Mouse (Mus musculus): ENCODE measurements around the gene Irf4.

Gene Irf4

DNA sequence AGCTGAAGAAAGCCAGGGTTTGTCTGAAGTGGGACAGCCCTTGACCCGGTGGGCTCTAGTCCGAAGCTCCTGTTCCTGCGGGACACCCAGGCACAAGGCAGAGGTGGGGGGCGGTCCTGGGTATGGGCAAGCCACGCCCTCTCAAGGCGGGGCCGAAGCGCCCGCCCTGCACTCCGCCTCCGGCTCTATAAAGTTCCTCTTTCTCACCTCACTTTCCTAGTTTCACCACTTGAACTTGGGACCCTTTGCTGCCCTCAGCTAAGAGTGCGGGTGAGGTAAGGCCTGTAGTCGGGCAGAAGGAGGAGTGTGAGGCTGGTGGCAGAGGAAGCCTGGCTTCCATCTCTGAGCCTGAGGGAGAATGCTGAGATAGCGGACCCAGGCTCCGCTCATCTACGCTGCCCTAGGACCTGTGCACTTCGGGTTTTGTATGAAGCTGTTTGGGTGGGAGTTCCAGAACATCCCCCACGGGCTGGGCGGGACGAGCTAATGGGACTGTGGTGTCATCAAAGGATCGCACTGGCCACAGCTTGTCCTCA lies at the start of gene Irf4:
TSS of gene Irf4 (plus strand) at position 206 of the 536 bp plus-strand sequence.
- no peak for DNase-seq

DNA sequence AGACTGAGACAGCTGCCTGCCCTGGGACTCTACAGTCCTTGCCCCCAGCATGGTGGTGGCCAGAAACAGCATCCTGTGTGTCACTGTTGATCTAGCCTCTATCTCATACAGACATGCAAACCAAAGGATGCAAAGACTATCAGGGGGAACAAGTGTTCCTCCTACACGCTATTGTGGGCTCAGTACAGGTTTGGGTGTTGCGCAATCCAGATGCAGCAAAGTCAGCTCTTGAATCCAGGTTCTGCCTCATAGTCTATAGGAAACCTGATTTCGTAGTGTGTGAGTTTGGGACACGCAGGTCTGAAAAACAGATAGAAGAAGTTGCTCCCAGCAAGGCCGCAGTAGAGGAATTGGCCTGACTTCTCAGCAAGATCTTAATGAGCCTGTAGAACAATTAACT lies 46.3 kb upstream of the Irf4 start:
- no peak for DNase-seq

DNA sequence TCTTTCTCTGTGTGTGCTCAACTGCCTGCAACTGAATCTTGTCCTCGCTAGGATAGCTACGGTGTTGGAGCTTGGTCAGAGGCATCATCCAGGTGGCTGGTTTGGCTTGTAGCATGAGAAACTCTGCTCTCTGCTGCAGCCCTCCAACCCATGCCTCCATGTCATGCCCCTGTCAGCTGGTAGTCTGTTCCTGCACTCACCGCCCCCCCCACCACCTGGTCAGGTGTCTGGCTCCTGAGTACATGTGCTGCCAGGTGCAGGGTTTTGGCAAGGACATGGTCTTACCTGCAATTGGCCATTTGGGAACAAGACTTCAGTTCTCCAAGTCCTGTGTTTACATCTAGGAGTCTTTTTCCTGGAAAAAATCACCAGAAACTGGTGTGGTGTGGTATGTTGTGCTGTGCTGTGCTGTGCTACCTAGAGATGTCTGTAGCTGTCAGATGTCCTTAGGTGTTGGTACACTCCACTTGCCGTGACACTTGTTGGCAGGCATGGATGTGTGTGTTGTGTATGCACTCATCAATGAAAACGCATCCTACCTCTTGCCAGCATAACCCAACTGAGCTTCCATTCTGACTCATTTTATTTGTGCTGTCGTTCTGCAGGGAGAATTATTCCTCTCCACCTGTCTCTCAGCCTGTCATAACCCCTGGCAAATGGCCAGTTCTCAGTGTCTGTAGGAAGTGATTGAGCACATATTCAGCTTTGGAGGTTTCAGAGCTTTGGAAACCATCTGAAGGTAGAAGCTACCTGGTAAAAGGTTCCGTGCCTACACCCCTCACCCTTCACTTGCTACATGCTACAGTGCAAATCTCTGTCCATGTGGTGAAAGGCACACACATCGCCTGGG lies 44.6 kb upstream of the Irf4 start:
- peak in 1 of 2 experiments; percentile 13 for DNase-seq

DNA sequence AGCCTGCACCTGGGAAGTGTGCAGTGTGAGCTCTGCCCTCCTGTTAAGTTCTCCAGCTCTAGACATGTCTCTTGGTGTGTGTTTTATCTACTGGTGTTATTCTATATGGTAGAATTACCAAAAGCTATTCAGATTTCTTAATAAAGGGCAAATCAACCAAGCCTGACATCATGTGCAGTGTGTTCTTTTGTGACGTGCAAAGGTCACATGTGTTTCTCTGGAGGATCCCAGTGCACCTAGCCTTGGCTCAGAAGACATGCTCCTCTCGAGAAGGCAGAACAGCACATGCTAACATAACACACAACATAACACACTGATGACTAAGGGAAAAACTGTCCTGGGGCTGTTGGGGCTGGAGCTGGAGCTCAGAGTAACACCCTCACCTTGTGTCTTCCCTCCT lies 38.0 kb upstream of the Irf4 start:
- DNase-seq: no peak

DNA sequence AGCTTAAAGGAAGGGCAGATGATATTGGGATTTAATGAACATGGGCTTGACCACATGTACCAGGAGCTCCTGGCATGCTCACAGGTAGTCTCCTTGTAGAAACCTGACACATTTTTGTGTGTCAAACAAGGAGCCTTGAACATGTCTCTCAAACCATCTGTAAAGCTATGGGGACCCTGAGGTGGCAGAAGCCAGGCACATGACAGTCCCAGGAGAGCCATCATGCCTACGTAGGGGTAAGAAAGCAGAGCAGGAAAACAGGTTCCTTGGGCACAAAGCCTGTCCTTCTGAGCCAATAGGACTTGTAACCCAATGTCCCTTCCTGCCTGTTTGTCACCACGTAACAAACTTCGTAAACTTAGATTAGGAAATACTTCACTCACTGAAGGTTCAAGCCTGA lies 37.3 kb upstream of the Irf4 start:
- DNase-seq: no peak

DNA sequence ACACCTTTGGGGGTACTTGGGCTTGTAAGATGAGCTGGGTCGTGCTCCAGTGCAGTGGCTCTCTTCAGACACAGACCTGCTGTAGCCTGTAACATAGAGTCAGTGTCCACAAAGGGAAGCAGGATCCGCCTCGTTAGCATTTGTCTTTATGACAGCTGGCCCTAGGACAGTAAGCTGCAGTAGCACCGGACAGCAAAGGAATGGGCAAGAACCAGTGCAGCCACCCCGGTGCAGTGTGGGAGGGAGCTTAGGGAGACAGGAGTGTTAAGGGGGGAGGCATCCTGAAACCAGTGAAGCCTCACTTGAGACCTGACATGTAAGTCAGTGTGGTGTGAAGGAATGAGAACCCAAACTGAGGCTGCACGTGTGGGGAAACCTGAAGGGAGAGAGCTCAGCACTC lies 36.7 kb upstream of the Irf4 start:
- DNase-seq: no peak

DNA sequence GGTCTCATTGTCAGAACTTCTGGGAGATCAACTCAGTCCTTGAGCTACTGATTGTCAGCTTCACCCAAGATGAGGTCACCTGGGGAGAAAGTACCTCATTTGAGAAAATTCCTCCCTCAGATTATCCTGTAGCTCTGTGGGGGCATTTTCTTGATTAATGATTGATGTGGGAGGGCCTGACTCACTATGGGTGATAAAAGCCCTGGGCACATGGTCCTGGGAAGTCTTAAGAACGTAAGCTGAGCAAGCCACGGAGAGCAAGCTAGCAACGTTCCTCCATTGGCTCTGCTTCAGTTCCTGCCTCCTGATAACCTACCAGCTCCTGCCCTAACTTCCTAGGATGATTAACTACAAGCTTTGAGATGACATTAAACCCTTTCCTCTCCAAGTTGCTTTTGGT lies 35.4 kb upstream of the Irf4 start:
- DNase-seq: no peak

DNA sequence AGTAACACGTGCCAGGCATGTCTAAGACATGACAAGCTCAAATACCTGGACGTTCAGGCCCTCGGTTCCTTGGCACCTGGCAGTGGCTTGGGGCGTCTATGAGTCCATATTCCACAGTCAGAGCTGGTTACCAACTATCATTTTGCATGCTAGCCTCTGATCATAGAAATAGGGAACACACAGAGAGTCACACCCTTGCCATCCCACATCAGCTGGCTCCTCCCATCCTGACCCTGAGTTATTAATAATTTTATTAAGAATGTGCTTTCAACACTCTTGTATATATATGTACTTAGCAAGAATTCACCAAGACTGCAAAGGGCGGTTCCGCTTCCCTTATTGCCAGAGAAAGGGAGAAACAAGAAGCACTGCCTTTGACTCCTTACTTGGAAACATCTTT lies 34.5 kb upstream of the Irf4 start:
- DNase-seq: no peak

DNA sequence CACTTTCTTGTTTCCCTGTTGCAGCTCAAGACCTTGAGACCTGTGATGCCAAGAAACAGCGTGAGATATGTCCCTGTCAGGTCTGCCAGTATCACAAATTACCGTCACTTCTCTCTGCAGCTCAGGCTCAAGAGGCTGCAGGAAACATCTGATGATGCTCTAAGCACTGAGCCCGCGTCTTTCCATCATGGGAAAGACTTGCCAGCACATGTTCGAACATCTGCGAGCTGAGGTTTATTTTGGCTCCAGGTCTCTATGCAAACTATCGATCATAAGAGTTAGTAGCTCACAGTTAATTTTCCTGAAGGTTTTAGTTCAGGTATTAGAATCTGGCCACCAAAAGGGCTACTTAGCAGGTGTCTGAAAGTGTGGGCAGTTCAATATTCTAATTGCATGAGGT lies 34.0 kb upstream of the Irf4 start:
- no peak for DNase-seq

DNA sequence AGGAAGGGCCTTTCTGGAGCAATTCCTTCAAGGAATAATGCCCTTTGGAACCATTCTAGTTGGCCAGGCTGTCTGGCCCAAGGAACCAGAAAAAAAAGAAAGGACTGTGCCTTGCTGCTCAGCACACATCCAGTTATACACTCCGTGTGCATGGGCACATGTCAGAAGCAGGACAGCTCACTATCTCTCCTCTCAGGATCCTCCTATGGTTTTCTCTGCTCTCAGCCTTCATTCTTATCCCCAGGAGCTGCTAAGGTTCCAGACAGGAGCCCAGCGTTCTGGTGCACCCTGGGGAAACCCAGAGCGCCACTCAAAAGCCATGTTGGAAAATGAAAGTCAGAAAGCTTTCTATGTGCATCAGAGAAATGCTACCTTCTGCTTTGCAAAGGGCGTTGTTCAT lies 33.5 kb upstream of the Irf4 start:
- no peak for DNase-seq

DNA sequence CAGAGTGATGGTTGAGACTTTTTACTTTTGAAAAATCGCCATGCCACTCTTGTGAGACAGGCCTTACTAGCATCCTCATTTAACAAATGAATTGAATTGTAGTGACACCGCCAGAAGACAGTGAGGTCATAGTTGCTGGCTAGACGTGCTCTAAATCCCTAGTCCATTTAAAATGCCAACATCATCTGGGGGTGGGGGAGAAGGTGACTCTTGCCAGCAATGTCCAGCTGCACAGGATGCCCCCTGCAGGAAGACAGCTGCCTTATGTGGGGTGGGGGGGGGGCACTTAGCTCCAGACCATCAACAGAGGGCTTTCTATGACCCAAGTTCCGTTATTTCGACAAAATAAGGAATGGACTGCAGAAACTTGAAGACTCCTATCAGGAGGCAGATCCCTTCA lies 32.4 kb upstream of the Irf4 start:
- no peak for DNase-seq

DNA sequence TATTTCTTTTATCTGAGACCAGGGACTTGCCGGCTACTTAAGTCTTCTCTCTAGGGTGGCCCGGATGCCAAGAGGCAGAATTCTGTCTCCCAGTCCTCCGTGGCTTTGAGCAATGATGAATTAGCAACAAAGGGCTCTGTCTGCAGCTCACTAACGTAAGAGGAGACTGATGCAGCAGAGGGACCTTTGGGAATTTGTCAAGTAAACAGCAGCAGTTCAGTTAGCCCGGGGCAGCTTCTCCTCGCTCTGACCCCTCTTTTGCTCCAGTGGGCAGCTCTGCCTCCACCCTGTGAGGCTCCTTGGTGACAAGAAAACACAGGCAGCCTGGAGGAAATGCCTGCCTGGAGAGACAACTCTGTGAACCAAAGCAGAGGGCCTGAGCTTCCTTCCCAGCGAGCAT lies 26.4 kb upstream of the Irf4 start:
- no peak for DNase-seq

DNA sequence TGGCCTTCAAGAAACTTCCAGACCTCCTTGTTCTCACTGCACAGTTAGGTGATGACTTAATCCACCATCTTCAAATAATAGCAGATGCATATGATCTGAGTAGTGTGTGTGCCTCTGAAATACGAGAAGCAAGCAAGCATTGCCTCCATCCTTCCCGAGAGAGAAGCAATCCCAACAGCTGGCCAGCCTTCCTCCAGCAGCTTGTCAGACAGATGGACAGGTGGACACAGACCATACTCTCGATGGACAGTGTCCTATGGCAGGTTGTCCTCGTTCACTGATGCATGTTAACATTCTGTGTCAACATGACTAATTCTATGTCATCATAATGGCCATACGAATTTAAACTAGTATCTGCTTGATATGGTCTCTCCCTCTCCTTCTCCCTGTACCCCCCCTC lies 25.8 kb upstream of the Irf4 start:
- no peak for DNase-seq

DNA sequence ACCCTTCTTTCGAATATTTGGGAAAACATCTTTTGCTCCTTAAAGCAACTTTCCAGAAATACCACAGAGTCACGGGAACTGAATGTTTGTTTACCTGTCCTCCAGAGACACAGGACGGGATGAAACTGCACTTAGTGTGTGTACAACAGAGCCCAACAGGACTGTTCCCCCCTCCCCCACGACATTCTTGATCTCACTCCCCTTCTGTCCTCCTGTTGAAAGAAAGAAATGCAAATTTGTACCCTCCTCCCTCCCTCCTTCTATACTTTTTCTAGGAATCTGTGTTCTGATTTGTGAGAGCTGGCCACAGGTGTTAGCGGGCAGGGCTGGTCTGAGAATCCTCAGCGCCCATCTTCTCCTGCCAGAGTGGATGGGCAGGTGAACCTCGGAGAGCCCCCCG lies 25.2 kb upstream of the Irf4 start:
- no peak for DNase-seq

DNA sequence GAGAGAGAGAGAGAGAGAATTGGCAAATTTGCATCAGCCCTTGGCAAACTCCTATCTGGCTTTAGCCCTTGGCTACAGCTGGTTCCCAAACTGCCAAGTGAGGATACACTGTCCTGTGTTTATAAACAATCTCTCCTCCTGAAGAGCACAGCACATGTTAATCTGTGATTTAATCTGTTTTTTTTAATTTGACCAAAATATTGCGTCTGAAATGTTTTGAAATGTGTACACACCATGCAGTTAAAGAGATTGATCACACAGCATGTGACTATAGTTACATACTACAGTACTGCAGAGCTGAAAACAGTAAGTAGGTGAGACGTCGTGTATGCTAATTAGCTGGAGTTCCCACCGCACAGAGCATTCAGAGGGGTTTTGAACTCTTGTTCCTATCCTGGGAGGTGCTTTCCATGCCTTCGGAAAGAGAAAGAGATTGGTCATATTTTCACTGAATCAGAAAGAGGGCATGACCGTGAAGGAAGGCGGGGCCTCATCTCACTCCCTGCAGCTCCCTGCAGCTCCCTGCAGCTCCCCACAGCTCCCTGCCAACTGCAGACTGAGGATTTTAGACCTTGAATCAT lies 24.2 kb upstream of the Irf4 start:
- peak in 1 of 2 experiments; percentile 20 for DNase-seq

DNA sequence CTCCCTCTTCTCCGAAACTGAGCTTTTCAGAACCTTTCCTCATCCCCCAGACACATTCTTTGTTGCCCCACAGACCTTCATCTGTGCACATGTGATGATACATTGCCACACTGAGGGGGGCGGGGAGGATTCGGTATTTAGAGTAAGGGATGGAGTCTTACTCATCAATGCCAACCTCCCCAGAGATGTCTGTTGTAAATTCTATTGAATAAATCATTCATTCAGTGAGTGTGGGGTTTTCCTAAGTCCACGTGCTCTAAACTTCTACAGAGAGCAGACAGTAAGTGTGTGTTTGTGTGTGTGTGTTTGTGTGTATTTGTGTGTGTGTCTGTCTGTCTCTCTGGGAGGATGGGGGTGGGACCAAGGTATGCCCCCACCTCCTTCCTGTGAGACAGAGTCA lies 22.1 kb upstream of the Irf4 start:
- no peak for DNase-seq

DNA sequence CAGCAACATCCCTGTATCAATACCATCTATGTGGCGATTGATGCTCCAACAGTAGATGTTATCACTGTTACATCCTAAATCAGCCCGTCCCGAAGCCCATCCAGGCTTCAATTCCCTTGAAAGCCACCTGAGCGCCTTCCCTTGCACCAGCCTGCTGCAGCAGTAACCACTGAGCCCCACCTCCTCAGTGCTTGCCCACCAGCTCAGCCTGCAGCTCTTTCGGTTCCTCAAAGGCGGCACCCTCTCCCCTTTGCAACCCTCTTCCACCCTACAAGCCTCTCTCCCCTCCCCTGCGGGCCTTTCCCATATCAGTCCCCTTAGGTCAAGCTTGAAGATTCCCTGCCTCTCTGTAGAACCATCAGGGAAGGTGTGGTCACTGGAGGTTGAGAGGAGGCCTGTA lies 20.9 kb upstream of the Irf4 start:
- no peak for DNase-seq

DNA sequence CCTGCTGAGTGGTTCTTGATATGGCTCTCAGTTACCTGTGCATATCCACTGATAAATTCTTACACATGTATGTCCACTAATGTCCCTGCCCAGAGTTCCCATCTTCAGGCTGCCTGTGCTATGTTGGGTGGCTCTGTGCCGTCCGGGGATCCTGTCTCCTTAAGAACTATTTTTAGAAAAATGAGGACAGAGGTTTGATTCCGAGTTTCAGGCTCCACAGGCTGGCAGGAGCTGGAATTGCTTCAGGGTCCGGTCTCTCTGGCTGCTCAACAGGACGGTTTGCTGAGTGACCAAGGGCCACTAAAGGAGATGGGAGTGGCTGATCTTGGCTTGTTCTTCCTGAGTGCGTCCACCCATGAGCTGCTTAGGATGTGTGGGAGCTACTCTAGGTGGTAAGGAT lies 19.8 kb upstream of the Irf4 start:
- no peak for DNase-seq

DNA sequence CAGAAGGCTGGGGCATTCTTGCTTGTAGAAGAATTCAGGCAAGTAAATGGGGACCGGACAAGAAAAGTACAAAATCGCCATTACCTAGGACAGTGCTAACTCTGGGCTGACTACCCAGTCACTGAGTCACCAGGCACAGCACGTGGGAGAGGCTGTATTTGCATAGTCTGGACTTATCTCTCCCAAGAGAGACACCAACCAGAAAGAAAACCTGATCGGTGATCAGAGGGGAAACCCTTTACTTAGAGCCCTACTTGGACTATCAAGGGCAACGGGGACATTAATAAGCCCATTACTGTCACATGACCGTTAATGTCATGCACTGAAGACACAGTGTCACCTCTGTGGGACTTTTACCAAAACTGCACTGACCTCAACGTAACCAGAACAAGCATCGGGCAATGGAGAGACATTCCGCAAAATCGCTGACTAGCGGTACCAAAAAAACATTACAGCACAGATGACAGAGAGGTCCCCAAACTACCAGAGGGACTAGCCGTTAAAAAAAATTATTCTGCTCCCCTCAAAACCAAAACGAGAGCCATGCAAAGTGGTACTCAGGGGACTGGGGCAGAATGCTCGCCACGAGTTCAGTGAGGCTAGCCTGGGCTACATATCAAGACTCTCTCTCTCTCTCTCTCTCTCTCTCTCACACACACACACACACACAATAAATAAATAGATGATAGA lies 18.8 kb upstream of the Irf4 start:
- DNase-seq: no peak

DNA sequence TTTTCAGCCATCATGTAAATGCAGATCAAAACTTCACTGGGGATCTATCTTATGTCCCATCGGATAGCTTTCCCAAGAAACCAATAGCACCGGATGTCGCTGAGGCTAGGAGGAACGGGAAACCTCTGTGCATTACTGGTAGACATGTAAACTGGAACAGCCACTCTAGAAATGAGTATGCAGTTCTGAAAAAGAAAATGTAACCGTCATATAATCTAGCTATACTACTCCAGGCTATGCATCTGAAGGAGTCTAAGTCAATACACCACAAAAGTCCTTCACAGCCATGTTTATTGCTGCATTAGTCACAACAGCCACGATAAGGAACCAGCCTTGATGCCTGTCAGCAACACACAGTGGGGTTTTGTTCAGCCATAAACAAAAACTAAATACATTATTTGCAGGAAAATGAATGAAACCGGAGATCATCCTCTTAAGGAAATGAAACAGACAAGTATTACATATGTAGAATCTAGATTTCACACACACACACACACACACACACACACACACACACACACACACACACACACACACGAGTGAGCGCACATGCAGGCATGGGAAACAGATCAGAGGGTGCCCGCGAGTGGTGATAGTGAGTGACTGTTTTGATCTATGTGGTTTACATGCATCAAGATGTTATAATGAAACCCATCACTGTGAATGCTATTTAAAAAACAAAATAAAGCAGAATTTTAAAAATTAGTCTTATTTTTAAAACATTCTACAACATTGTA lies 16.1 kb upstream of the Irf4 start:
- DNase-seq: no peak

DNA sequence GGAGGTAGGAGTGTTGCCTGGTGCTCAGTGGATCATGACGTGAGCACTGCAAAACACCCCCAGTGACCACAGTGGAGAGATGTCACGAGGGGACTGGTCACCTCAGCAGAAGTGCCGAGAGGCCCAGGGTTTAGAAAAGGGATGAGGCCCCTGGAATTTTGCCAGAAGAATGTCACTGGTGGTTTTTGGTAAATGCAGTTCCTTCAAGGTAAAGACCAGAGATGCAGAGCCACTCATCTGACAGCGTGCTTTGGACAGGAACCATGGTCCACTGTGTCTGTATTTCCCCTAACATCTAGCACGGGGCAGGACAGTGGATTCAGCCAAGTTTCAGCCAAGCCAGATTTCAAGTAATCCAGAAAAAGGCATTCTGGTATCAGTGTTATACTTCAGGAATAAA lies 12.3 kb upstream of the Irf4 start:
- DNase-seq: no peak

DNA sequence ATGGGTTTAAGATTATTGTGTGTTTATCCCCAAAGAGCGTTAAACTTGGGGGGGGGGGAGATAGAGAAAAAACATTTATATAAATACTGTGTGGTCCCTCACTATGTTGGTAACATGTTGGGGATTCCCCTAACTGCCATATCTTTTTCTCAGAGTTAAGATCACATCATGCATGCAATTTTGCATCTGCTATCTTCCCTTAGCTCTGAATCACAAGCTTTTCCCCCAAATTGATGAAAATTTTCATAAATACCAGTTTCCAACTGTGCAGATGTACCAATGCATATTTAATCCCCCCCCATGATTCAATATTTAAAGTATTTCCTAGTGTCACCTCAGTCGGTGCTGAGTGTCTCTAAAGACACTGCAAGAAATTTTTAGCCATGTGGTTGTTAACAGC lies 11.8 kb upstream of the Irf4 start:
- DNase-seq: no peak

DNA sequence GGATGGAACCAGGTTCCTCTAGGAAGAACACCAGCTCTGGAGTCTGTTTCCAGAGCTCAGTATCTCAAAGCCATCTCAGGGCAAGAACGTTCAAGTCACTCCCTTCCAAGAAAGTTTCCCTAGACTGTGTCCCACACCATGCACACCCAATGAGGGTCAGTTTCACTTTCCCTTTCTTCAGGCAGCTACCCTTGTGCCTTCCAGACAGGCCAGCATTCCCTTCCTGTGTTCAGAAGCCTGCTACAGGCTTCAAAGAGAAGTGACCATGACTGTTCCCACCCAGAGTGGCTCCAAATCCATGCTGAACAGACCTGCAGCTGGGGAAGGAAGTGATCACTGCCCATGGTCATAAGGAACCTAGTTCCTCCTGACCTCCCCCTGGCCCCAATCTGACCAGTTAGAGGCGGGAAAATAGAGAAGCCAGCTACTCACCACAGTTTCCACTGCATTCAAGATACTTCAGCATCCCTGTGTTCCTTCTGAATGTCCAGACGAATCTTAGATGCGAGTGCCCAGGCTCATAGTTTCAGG lies 10.7 kb upstream of the Irf4 start:
- no peak for DNase-seq

Measured in cerebellum, postnatal 36 days (tissue).